Mouse (Mus musculus): ENCODE measurements around the gene Tlr3.

Tlr3 gene

DNA sequence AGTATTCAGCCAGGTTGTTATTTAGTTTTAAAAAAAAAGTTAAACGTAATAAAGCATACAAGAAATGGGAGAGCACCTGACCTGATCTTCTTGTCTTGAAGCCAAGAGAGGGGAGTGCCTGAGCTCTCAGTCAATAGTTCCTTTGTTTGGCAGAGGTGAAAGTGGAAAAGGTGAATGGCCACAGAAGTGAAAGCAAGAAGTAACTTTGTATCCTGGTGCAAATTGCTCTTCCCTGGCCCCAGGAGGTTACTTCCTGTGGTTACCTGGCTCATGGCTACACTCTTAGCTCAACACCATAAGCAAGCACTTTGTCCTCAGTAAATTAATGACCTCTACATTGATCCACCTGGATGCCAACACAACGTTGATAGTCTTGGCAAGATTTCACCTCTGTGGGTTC lies at the start of gene Tlr3:
Tlr3 (minus strand) TSS at position 199 of the 400 bp plus-strand sequence.
- DNase-seq (ENCODE audit: low read depth, low spot score) = no peak

DNA sequence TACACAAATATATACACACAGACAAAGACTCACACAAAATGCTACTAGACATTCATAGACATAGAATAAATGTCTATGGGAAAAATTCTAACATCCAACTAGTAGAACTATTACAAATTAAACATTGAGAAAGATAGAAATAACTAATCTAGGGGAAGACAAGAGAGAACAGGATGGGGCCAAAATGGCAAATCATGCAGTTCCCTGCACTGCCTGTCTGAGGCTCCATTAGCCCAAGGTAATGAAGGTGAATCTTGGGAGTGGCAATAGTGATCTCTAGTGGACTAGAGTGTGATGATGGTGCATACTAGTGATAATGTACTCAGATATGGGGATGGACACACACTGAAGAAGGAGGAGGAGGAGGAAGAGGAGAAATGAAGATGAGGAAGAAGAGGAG lies 47.0 kb upstream of the Tlr3 start:
- no peak for DNase-seq (ENCODE audit: low read depth, low spot score)

DNA sequence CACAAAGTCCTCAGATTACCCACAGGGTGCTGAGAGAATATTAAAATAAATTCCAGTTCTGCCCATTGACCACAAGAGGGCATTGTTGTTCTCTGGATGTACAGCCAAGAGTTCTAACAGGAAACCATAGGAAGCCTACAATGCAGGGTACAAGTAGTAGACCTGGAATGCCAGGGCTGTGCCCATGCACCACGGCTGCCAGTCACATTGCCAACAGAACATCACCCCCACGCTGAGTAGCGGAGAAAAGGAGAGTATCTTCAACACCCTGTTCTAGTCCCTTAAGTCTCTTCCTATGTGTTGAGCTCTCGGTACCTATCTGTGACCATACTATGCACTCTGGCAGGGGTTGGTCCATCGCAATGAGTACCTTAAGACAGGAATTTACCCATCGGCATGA lies 43.5 kb upstream of the Tlr3 start:
- peak; percentile 65 for DNase-seq (ENCODE audit: low read depth, low spot score)

DNA sequence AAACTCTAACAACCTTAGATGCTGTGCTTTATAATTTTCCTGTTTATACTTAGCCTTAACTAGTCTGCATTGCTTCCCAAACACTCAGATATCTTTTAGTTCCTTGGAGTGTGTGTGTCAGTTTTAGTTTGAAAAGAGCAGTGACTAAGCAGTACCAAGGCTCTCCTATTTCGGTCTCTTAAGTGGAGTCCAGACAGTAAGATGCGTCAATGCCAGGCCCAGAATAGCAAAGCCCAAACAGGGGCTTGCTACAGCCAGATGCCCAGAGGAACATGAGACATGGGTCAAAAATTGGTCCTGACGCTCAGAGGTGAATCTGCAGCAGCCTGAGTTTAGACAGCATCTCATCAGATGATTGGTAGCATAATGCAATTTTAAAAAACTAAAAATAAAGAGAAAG lies 41.2 kb upstream of the Tlr3 start:
- DNase-seq (ENCODE audit: low read depth, low spot score) = no peak

DNA sequence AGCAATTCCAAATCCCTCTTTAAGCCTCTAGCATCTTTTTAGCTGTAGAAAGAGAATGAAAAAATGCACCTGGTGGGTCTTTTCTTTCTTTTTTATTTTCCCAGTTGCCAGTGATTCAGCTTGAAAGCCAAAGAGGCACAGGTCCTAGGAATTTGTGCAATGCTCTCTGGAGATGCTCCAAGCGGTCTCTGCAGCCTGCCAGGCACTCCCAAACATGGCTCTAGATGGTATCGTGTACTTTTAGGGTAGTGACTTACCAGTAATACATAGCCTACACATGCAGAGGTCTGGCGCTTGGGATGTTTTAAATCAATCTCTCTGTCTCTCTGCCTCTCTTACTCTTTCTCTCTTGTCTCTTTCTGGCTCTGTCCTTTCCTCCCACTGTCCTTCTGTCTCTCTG lies 38.0 kb upstream of the Tlr3 start:
- no peak for DNase-seq (ENCODE audit: low read depth, low spot score)

DNA sequence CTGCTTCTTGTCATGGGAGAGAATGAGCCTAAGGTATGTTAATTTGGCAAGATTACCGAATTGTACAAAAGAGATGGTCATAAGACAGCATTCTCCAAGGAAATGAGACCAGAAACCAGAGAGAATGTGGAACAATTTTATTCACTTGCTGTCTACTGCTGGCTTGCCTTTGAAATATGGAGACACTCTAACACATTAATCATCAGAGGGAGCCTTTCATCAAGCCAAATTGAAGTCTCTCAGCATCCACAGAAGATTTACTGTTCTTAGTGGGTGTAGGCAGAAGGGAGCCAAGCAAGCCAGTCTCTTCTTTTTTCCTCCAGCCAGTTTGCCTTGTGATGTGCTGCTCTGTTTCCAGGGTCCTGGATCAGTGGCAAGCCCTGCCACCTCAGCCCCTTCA lies 37.4 kb upstream of the Tlr3 start:
- no peak for DNase-seq (ENCODE audit: low read depth, low spot score)

DNA sequence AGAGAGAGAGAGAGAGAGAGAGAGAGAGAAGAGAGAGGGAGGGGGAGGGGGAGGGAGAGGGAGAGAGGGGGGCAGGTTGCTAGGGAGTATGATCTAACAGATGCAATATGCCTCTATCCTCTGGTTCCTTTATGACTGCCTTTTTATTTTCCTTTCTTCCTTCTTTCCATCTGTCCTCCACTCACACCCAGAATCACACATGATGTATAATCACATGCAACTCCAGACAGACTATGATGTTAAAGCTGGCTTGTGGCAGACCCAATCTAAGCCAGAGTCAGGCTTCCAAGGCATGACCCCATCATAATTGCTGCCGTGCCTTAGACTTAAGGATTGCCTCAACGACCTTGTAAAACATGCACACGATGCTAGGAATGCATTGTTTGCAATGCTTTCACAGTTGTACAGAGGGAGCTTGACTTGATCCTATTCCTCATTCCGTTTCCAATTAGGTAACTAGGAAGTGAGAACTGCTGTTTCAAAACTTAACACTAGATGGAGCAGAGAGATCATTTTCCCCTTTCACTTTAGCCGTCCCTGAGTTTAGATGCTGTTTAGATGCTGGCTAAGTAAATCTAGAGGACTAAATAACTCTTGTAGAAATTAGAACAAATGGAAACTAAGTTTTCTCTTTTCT lies 28.1 kb upstream of the Tlr3 start:
- peak; percentile 43 for DNase-seq (ENCODE audit: low read depth, low spot score)

DNA sequence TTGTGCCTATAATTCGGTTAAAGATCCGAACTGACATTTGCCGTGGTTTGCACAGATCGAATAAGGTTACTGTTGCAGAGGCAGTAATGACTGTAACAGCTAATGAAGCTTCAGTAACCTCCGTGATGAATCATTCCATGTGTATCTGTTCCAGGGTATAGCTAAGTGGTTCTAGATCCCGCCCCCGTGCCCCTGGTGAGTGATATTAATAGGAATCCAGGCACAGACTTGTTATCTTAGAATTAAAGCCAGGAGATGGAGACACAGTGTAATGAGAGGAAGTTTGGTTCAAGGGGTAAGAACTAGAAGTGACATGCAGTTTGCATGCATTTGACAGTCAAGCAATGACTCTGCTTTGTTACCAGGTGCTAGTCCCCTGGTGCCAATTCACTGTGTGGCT lies 9.3 kb upstream of the Tlr3 start:
- no peak for DNase-seq (ENCODE audit: low read depth, low spot score)

DNA sequence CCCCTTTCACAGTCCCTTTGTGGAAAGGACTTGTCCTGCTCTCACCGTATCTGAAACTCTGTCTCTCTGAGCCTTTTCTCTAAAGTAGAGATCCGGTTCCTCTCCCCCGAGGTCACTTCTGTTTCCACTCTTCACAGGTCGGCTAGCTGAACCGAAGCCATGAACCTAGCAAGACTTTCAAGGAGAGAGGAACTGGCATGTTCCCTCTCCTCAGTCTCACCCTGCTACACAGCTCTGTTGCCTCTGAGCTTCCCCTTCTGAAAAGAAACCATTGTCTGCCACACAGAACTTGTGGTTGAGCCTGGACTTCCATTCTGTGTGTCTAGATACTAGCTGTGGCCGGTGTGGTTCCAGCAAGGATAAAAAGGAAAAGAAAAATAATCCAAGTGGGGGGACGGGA lies 4.1 kb upstream of the Tlr3 start:
- no peak for DNase-seq (ENCODE audit: low read depth, low spot score)

DNA sequence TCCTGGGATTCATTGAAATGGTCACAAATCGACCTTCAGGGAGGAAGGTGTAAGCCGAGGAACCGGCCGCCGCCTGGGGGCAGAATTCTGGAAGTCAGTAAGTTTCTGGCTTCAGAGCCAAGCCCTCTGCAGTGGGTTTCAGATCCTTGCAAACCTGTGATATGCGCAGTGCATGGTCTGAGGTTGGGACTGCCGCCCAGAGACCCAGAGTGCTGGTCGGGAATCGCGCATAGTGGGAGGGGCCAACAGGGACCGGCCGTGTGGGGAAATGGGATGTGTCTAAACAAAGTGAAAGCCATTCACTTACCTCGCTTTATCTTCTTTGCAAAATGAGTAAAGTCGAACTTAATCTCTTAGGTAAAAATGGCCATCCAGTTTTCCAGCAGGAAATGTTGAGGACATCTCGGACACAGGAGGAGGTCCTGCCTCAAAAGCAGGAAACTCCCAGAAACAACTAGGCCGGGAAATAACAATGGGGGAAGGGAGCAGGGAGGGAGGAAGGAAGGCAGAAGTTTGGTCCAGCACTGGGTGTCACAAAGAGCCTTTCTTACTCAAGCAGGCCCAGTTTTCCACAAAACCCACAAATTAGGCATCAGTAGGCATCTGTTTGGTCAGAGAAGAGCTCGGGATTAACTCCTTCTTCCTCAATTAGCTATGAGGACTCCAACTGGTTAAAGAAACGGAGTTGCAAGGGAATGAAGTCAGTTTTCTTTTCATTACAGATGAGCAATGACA lies 567 bp downstream of the Tlr3 start:
- peak; percentile 6 for DNase-seq (ENCODE audit: low read depth, low spot score)

DNA sequence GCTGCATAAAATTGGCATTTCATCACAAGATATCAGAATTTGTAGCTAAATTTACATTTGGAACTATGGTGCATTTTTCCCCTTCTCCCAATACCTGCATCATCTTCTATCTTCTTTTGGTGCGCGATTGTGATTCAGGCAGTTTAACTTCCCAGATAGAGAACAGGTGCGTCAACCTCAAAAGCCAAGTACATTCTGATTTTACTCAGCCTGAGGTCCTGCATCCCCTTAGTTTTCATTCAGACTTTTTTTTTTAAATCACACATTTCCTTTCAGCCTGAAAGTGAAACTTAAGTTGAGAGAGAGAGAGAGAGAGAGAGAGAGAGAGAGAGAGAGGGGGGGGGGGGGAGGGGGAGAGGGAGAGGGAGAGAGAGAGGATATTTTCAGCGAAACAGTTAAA lies 1.2 kb downstream of the Tlr3 start:
- no peak for DNase-seq (ENCODE audit: low read depth, low spot score)

DNA sequence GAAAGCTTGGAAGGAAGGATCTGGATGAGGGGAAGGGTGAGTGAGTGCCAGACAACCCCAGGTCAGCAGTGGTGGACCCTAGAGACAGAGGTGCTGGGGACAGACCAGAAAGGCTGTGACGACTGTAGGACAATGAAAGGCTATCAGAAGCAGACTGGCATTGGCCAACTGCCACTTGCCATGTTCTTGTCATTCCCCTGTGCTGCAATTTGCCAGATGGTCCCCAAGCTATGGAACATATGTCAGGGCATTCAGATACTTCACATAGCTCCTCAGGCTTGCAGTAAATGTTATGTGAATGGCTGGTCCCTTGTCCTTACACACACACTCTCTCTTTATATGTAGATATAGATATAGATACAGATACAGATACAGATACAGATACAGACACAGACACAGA lies 27.6 kb downstream of the Tlr3 start:
- DNase-seq (ENCODE audit: low read depth, low spot score) = no peak

DNA sequence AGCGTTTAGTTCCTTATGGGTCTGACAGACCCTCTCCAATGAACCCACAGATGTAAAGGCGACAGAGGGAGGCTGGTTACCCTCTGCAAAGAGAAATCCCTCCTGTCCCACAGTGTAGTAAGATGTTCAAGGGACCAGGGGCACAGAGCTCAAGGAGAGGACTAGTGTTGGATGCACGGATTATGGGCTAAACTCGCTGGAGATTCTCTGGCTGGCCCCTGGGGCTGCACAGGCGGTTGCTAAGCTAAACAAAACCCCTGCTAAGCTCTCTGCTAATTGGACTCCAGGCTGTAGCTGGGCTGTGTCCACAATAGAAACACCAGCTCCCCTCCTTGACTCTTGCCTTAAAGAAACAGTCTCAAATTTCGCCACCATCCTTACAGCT lies 28.9 kb downstream of the Tlr3 start, which contains the start of gene Fam149a:
Fam149a (minus strand) TSS at position 329 of the 385 bp plus-strand sequence.
- peak; percentile 84 for DNase-seq (ENCODE audit: low read depth, low spot score)

DNA sequence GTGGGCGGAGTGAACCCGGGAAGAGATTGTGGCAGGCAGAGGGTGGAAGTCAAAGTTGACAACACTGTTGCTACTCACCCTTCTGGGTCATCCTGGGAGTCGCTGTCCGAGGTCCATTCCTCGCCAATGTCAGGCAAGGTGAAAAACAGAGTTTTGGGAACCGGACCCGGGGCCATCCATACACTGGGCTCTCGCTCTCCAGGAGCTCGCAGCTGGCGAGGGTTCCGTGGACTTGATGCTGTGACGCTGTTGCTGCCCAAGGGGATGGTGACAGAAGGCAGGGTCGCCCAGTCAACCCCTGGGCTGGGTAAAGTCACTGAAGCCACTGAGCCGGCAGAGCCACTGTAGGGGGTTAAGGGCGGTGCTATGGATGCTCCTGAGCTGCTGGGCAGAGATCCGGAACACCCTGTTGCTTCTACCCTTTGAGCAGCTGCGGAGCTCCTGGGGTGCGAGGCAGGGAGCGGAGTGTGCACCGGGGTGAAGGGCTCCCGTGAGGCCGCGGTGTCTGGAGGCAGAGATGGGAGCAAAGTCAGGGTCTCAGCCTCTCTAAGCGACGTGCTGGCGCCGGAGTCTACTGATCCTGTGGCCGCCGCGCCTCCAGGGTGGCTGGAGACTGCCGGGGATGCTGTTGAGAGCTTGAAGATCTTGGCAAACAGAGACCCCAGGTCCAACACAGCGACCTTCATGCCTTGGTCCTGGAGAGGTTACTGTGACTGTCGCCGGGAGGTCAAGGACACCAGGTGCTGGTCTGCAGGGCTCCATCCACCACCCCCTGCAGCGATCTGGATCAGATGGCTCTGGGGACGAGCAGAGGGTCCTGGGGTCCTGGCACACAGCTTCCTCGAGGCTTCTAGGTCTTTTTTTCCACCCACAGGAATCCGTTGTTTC lies 29.6 kb downstream of the Tlr3 start:
- DNase-seq (ENCODE audit: low read depth, low spot score) = no peak

DNA sequence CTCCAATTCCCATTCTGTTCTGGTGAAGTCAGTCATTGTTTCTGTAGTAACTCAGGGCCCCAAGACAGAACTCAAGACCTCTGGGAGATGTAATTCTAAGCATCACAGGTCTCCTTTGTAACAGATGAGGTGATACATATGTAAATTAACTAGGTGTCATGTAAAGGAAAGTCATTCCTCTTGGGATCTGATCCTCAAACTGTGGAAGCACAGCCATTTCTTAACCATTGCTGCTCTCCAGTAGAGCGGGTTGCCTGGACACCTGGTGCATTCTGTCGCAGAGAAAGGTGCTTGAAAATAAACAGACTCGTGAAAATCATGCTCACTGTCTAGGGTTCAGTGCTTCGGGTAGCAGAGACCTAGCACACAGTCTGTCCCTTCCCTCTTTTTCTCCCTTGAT lies 30.3 kb downstream of the Tlr3 start:
- DNase-seq (ENCODE audit: low read depth, low spot score) = no peak

DNA sequence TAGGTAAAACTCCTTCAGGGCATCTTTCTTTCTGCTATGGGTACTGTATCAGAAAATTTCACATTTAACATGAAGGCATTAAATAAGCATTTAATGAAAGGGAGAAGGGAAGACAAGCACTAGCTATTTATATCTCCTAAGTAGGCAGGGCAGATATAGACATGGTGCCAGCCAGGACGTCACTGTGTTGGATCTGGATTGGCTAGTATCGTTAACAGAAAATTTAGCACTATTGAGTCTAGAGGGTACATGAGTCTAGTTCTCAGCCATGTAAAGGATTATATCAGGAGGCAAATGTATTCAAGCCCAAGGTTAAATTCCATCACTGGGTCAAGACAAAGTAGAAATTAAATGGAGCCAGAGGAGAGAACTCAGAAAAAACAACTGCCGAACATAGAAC lies 36.8 kb downstream of the Tlr3 start:
- DNase-seq (ENCODE audit: low read depth, low spot score) = no peak

DNA sequence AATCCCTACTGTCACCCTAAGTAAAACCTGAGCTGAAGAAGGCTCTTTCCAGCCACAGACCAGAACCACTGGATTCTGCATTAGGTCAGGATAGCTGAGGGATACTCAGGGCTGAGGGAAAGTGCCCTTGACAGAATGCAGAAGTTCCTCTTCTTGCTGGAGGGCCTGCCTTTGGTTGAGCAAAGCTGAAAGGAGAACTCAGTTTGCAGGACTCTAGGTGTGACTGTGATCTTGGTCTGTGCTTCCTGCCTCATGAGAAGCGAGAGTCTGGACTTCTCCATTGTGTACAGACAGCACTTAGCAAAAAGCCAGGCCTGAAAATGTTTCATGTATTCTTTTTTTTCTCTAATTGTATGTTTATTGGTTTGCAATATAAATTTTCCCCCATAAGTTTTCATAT lies 43.7 kb downstream of the Tlr3 start:
- DNase-seq (ENCODE audit: low read depth, low spot score) = no peak

DNA sequence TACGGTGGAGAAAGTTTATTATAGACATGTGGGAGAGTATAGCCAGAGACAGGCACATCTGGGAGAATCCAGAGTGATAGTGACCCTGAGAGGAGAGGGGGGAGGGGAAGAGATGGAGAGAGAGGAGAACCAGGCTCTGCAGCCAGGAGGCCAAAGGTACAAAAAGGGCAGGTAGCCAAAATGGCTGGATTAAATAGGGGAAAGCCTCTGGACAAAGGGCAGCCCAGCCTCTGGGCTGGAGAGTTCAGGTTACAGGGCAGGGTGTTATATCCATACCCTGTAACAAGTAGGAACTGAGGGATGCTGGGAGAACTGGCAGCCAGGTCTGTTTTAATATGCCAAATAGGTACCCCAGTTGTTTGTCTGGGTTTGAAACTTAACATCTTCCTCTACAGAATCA lies 47.7 kb downstream of the Tlr3 start:
- no peak for DNase-seq (ENCODE audit: low read depth, low spot score)

DNA sequence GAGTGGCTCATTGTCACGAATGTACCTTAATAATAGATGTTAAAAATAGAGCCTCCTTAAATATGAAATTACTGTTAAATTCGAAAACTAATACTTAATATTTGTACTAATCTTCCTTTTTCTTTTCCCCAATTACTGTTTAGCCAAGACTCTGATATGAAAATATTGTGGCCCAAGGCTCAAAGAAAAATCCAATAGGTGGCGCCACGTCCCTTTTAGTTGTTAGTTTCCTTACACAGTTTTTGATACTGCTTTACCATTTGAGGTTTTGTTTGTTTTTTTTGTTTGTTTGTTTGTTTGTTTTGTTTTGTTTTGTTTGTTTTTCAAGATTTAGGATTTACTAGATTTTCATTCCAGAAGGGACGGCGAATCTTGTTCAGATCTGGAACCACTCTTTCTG lies 48.6 kb downstream of the Tlr3 start:
- no peak for DNase-seq (ENCODE audit: low read depth, low spot score)

DNA sequence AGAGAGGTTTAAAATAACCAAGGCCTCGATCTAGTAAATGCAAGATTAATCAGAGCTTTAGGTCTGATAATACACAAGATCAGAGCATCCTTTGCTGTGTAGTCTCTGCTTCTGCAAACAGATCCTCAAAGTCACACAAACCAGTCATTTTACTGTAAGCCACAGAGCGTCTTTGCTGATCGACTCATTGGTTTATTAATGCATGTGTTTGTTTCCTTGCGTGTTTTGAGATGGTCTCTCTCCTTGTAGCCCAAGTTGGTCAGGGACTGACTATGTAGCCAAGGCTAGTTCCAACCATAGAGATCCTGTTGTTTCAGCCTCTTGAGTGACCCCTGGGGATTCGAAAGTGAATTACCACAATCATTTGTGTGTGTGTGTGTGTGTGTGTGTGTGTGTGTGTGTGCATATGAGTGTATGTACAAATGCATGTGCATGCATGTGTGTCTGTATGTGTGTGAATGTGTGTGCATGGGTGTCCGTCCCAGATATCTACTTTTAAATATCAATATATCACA lies 51.7 kb downstream of the Tlr3 start:
- no peak for DNase-seq (ENCODE audit: low read depth, low spot score)

DNA sequence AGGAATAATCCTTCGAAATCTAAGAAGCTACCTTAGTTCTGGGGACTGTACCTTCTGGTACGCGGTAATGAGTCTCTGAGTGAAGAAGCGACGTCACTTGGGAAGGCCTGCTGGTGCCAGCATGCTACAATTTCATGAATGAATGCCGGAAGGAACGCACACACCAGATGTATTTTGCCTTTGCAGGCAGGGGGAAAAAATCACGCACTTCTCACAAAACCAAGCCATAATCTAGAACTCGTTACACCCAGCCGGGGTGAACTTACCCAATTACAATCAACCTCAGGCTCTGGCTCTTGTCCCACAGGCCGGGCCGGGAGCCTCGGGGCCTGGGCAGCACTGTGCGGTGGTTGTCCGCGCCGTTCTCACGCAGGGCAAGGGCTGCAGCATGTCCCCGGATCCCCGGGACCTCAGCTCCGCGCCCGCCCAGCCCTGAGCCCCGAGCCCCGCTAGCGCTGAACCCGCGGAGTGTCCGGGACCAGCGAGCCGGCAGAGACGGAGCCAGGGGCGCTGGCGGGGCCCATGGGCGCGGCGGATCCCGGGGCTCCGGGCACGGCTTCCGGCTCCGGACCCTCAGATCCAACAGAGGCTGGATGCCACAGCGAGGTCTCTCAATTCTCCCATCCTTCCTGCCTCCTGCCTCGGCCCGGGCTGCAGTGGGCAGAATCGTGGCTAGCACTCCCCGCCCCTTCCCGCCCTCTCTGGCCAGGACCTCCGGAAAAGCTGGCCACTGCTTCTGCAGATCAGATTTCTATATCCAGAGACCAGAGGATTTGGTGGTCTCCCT lies 52.6 kb downstream of the Tlr3 start:
- DNase-seq (ENCODE audit: low read depth, low spot score) = no peak

DNA sequence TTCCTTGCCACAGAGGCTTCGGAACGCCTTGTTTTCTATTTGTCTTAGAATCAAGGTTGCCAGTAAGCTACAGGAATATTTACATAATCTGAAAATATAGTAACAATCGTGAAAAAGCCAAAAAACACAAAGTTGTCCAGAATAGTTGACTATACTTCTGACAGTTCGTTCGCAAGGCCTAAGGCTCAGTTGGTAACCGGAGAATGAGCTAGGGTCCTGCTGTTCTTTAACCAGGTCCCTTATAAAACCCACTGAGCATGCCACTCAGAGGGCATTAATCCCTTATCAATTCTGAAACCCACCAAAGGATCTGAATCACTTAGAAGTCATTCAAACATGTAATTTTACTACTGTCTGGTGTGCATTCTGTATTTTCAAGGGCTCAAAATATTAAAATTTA lies 55.1 kb downstream of the Tlr3 start:
- DNase-seq (ENCODE audit: low read depth, low spot score) = no peak
